ENCODE assay signal across 11 mouse cellular contexts in genomic region chr1:51922820-51923219, GRCm38 (mm10). TPM values are rescaled to one million over a fixed set of nuclear protein-coding genes. Genes with fewer than 3 reads are reported as not detected.
DNase-seq lines count a peak whose midpoint lies in the region; ATAC-seq and TF ChIP-seq lines count a peak whose summit lies in the region.
"Had no signal": no experiment of that assay in that cellular context is flagged by ENCODE, and none has a peak within 500 bp of the region (broad histone marks: within the 10 kb centered on the region; RNA-seq: fewer than 3 reads in every experiment).

No protein-coding gene starts in this region.

- H3K36me3 ChIP-seq in heart, embryonic 11.5 days (ENCODE audit: control insufficient read depth, insufficient read depth, low read length), result no peaks in the 10 kb centered on the region
- no peaks in the 10 kb centered on the region for H3K36me3 ChIP-seq in heart, adult 2 months (ENCODE audit: control insufficient read depth, insufficient read depth, low read length)
- no peaks in the 10 kb centered on the region for H3K36me3 ChIP-seq in hindbrain, embryonic 15.5 days
- no peaks in the 10 kb centered on the region for H3K36me3 ChIP-seq in midbrain, postnatal 0 days (ENCODE audit: insufficient read depth, low read length)

- H3K27ac ChIP-seq in heart, embryonic 11.5 days (ENCODE audit: low read depth, low read length), result no peak overlapping the region
- H3K27ac ChIP-seq in heart, adult 2 months, result no peak overlapping the region
- H3K27ac ChIP-seq in hindbrain, embryonic 15.5 days (replicated peaks), result no peak overlapping the region
- H3K27ac ChIP-seq in midbrain, postnatal 0 days (ENCODE audit: low read depth, low read length), result no peak overlapping the region

- H3K4me2 ChIP-seq in heart, embryonic 11.5 days, result peak overlapping the region; percentile 55
- H3K4me2 ChIP-seq in hindbrain, embryonic 15.5 days, result peak overlapping the region; percentile 51
- H3K4me2 ChIP-seq in midbrain, postnatal 0 days (ENCODE audit: low read depth, low read length, poor library complexity, severe bottlenecking), result 0 out of 2 replicates have a peak overlapping the region, but pooled peaks have one; percentile 36

- H3K9me3 ChIP-seq in heart, embryonic 11.5 days (replicated peaks; ENCODE audit: control insufficient read depth, low read length), result no peaks in the 10 kb centered on the region
- no peaks in the 10 kb centered on the region for H3K9me3 ChIP-seq in hindbrain, embryonic 15.5 days
- H3K9me3 ChIP-seq in midbrain, postnatal 0 days (ENCODE audit: low read length), result no peaks in the 10 kb centered on the region

- intact Hi-C loops in heart, adult 2 months (cut with DNase I), result no loop called here

- H3K4me1 ChIP-seq in heart, embryonic 11.5 days (ENCODE audit: control insufficient read depth, insufficient read depth, low read length), result no peaks in the 10 kb centered on the region
- H3K4me1 ChIP-seq in heart, adult 2 months (ENCODE audit: control insufficient read depth, insufficient read depth, low read length), result no peaks in the 10 kb centered on the region; the same call in 1 of the 2 replicates
- H3K4me1 ChIP-seq in hindbrain, embryonic 15.5 days (replicated peaks), result no peaks in the 10 kb centered on the region
- no peaks in the 10 kb centered on the region for H3K4me1 ChIP-seq in midbrain, postnatal 0 days (ENCODE audit: insufficient read depth, low read length)
- H3K4me1 ChIP-seq: megakaryocyte, embryonic 14.5 days had no signal

- H3K79me2 ChIP-seq in heart, adult 2 months (replicated peaks; ENCODE audit: control insufficient read depth, insufficient read depth, low read length), result no peaks in the 10 kb centered on the region

- no peak overlapping the region for H3K9ac ChIP-seq in heart, embryonic 11.5 days (ENCODE audit: low read depth, low read length)
- no peak overlapping the region for H3K9ac ChIP-seq in heart, adult 2 months (ENCODE audit: low read depth, low read length)
- no peak overlapping the region for H3K9ac ChIP-seq in hindbrain, embryonic 15.5 days
- H3K9ac ChIP-seq in midbrain, postnatal 0 days (replicated peaks; ENCODE audit: low read length, poor library complexity, severe bottlenecking), result no peak overlapping the region

- no peak for TF ChIP-seq CTCF in heart, adult 2 months (IDR thresholded peaks at IDR 0.05)
- no peak for TF ChIP-seq CTCF in midbrain, postnatal 0 days (IDR thresholded peaks at IDR 0.05)

- no peaks in the 10 kb centered on the region for H3K27me3 ChIP-seq in heart, embryonic 11.5 days (ENCODE audit: control insufficient read depth, insufficient read depth, low read length)
- no peaks in the 10 kb centered on the region for H3K27me3 ChIP-seq in heart, adult 2 months (ENCODE audit: control insufficient read depth, insufficient read depth, low read length)
- no peaks in the 10 kb centered on the region for H3K27me3 ChIP-seq in hindbrain, embryonic 15.5 days
- no peaks in the 10 kb centered on the region for H3K27me3 ChIP-seq in midbrain, postnatal 0 days (ENCODE audit: insufficient read depth, low read length)

- no peak for TF ChIP-seq EP300 in heart, adult 2 months (IDR thresholded peaks at IDR 0.05; ENCODE audit: insufficient read depth, low read depth, low read length)

- no peak for DNase-seq in heart, adult 2 months
- peak; percentile 79 for DNase-seq in embryo, embryonic 10.5 days (ENCODE audit: low spot score)
- DNase-seq in midbrain, postnatal 0 days (ENCODE audit: low spot score), result peak; percentile 53
- no peak for DNase-seq in frontal cortex, postnatal 14 days (ENCODE audit: low spot score in 2 of 2)
- no peak for DNase-seq in layer of hippocampus, postnatal 14 days (ENCODE audit: low spot score in 2 of 2)
- DNase-seq in spleen, adult 12 weeks (ENCODE audit: low spot score), result no peak
- DNase-seq: adrenal gland, postnatal 25 days; B cell, adult 2 months had no signal

- H3K4me3 ChIP-seq in heart, embryonic 11.5 days (ENCODE audit: low read depth, low read length), result no peak overlapping the region
- H3K4me3 ChIP-seq in heart, adult 2 months, result no peak overlapping the region
- H3K4me3 ChIP-seq in hindbrain, embryonic 15.5 days, result 0 out of 2 replicates have a peak overlapping the region, but pooled peaks have one; percentile 9
- H3K4me3 ChIP-seq in midbrain, postnatal 0 days (ENCODE audit: low read depth, low read length), result no peak overlapping the region; the same call in 1 of the 2 replicates
- H3K4me3 ChIP-seq: megakaryocyte, embryonic 14.5 days had no signal

- no peak for TF ChIP-seq POLR2A in heart, adult 2 months (IDR thresholded peaks at IDR 0.05; ENCODE audit: insufficient read depth, low read depth, low read length)

- ATAC-seq in heart, embryonic 11.5 days (replicated peaks; ENCODE audit: insufficient number of reproducible peaks, low FRiP score, low TSS enrichment), result peak; percentile 83
- ATAC-seq in hindbrain, embryonic 15.5 days (ENCODE audit: low FRiP score, low read depth), result peak; percentile 79; the same call in 1 of the 2 replicates
- peak; percentile 85 for ATAC-seq in midbrain, postnatal 0 days (ENCODE audit: low FRiP score)

- 10% methylated on average over 12 of the region's 12 CpGs for WGBS in heart, embryonic 11.5 days (ENCODE audit: insufficient replicate concordance)
- 39% methylated on average over 12 of the region's 12 CpGs for WGBS in heart, adult 2 months
- WGBS in hindbrain, embryonic 15.5 days, result 19% methylated on average over 12 of the region's 12 CpGs
- 16% methylated on average over 12 of the region's 12 CpGs for WGBS in midbrain, postnatal 0 days

RNA-seq across cellular contexts. Expression of gene Myo1b, which starts 6.9 kb away (rescaled TPM):
- polyA plus RNA-seq in heart, embryonic 11.5 days (2014; fragmentation: Nextera tagmentation; extraction: Ambion mirVana), result 39.1 and 51.8 TPM in 2 replicates
- 10 to 100 TPM; 29.6 to 30.1 TPM for total RNA-seq in heart, adult 2 months (2021)
- 5.5 and 11.4 TPM in 2 replicates for polyA plus RNA-seq in heart, adult 2 months (2012; rRNA removed)
- polyA plus RNA-seq in hindbrain, embryonic 15.5 days (2015; fragmentation: Nextera tagmentation; extraction: Ambion mirVana), result 50.1 and 64.1 TPM in 2 replicates
- total RNA-seq in midbrain, postnatal 0 days (2014; rRNA removed), result 33.5 and 45.5 TPM in 2 replicates
- polyA plus RNA-seq in midbrain, postnatal 0 days (2015; fragmentation: Nextera tagmentation; extraction: Ambion mirVana), result 39.5 and 41.0 TPM in 2 replicates
- total RNA-seq in layer of hippocampus, postnatal 14 days (2021), result 10 to 100 TPM; 29.3 to 32.3 TPM

Comparison
In these comparisons a context has a peak if more than half of its experiments do, and no peak if none do; other contexts are left out.
1. DNase-seq: peak in embryo, embryonic 10.5 days (single experiment) and midbrain, postnatal 0 days (single experiment); none in heart, adult 2 months (0 of 2), frontal cortex, postnatal 14 days (0 of 2), layer of hippocampus, postnatal 14 days (0 of 2) and spleen, adult 12 weeks (single experiment).
2. Peak in every context shown above with its lines, with median percentiles within 50 percentile points of each other: ATAC-seq and H3K4me2 ChIP-seq.